Mouse (Mus musculus): ENCODE measurements around the gene Vmn1r85. TPM values are rescaled to one million over a fixed set of nuclear protein-coding genes. Genes with fewer than 3 reads are reported as not detected.

Gene Vmn1r85
- polyA plus RNA-seq, 1 experiment: 0.22 TPM

GRCm38 (mm10) chr7:13042511-13042910, 52.5 kb downstream of the Vmn1r85 start:
- Histone ChIP-seq H3K27me3 (ENCODE audit: control insufficient read depth, insufficient read depth, low read length, poor library complexity, severe bottlenecking) (no peaks in the 10 kb centered on the region), H3K36me3 (ENCODE audit: control insufficient read depth, insufficient read depth, low read length, poor library complexity, severe bottlenecking) (no peaks in the 10 kb centered on the region), H3K4me3 (ENCODE audit: low read depth, low read length) (no peak overlapping the region), H3K9me3 (replicated peaks; ENCODE audit: control insufficient read depth, insufficient read depth, low read length, poor library complexity, severe bottlenecking) (no peaks in the 10 kb centered on the region), H3K9ac (ENCODE audit: low read depth, poor library complexity, severe bottlenecking) (no peak overlapping the region), H3K27ac (ENCODE audit: insufficient read depth, low read length) (no peak overlapping the region), H3K4me1 (ENCODE audit: control insufficient read depth, insufficient read depth, low read length) (no peaks in the 10 kb centered on the region)
- TF ChIP-seq EP300 (IDR thresholded peaks at IDR 0.05; ENCODE audit: insufficient read depth, low read depth, low read length) (no peak), CTCF (IDR thresholded peaks at IDR 0.05; ENCODE audit: low read depth, low read length) (no peak), POLR2A (IDR thresholded peaks at IDR 0.05; ENCODE audit: insufficient read depth, low read length) (no peak)

GRCm38 (mm10) chr7:13041256-13041655, 53.7 kb downstream of the Vmn1r85 start:
- H3K9me3 ChIP-seq (replicated peaks; ENCODE audit: control insufficient read depth, insufficient read depth, low read length, poor library complexity, severe bottlenecking): no peaks in the 10 kb centered on the region
- TF ChIP-seq EP300 (IDR thresholded peaks at IDR 0.05; ENCODE audit: insufficient read depth, low read depth, low read length) (no peak), CTCF (IDR thresholded peaks at IDR 0.05; ENCODE audit: low read depth, low read length) (no peak), POLR2A (IDR thresholded peaks at IDR 0.05; ENCODE audit: insufficient read depth, low read length) (no peak)
- H3K4me1 ChIP-seq (ENCODE audit: control insufficient read depth, insufficient read depth, low read length): no peaks in the 10 kb centered on the region
- H3K36me3 ChIP-seq (ENCODE audit: control insufficient read depth, insufficient read depth, low read length, poor library complexity, severe bottlenecking): no peaks in the 10 kb centered on the region
- H3K9ac ChIP-seq (ENCODE audit: low read depth, poor library complexity, severe bottlenecking): no peak overlapping the region
- no peaks in the 10 kb centered on the region for H3K27me3 ChIP-seq (ENCODE audit: control insufficient read depth, insufficient read depth, low read length, poor library complexity, severe bottlenecking)
- H3K4me3 ChIP-seq (ENCODE audit: low read depth, low read length): no peak overlapping the region
- H3K27ac ChIP-seq (ENCODE audit: insufficient read depth, low read length): no peak overlapping the region

GRCm38 (mm10) chr7:13039181-13039580, 55.8 kb downstream of the Vmn1r85 start:
- Histone ChIP-seq H3K4me1 (ENCODE audit: control insufficient read depth, insufficient read depth, low read length) (no peaks in the 10 kb centered on the region), H3K9me3 (replicated peaks; ENCODE audit: control insufficient read depth, insufficient read depth, low read length, poor library complexity, severe bottlenecking) (no peaks in the 10 kb centered on the region), H3K4me3 (ENCODE audit: low read depth, low read length) (peak overlapping the region; percentile 82), H3K9ac (ENCODE audit: low read depth, poor library complexity, severe bottlenecking) (peak overlapping the region; percentile 78), H3K27ac (ENCODE audit: insufficient read depth, low read length) (peak overlapping the region; percentile 82; the same call in 1 of the 2 replicates), H3K27me3 (ENCODE audit: control insufficient read depth, insufficient read depth, low read length, poor library complexity, severe bottlenecking) (no peaks in the 10 kb centered on the region), H3K36me3 (ENCODE audit: control insufficient read depth, insufficient read depth, low read length, poor library complexity, severe bottlenecking) (peaks cover 9% of the 10 kb centered on the region; the same call in 1 of the 2 replicates)
- TF ChIP-seq CTCF (IDR thresholded peaks at IDR 0.05; ENCODE audit: low read depth, low read length): no peak
- no peak for TF ChIP-seq EP300 (IDR thresholded peaks at IDR 0.05; ENCODE audit: insufficient read depth, low read depth, low read length)
- TF ChIP-seq POLR2A (IDR thresholded peaks at IDR 0.05; ENCODE audit: insufficient read depth, low read length): no peak

- TF ChIP-seq POLR2A (IDR thresholded peaks at IDR 0.05; ENCODE audit: insufficient read depth, low read length) (no peak), EP300 (IDR thresholded peaks at IDR 0.05; ENCODE audit: insufficient read depth, low read depth, low read length) (no peak), CTCF (IDR thresholded peaks at IDR 0.05; ENCODE audit: low read depth, low read length) (no peak)
- no peaks in the 10 kb centered on the region for H3K9me3 ChIP-seq (replicated peaks; ENCODE audit: control insufficient read depth, insufficient read depth, low read length, poor library complexity, severe bottlenecking)
- H3K36me3 ChIP-seq (ENCODE audit: control insufficient read depth, insufficient read depth, low read length, poor library complexity, severe bottlenecking): peaks cover 9% of the 10 kb centered on the region; the same call in 1 of the 2 replicates
- H3K27ac ChIP-seq (ENCODE audit: insufficient read depth, low read length): peak overlapping the region; percentile 82
- H3K27me3 ChIP-seq (ENCODE audit: control insufficient read depth, insufficient read depth, low read length, poor library complexity, severe bottlenecking): no peaks in the 10 kb centered on the region
- H3K4me1 ChIP-seq (ENCODE audit: control insufficient read depth, insufficient read depth, low read length): no peaks in the 10 kb centered on the region
- H3K4me3 ChIP-seq (ENCODE audit: low read depth, low read length): peak overlapping the region; percentile 82
- peak overlapping the region; percentile 78 for H3K9ac ChIP-seq (ENCODE audit: low read depth, poor library complexity, severe bottlenecking)
Observed at GRCm38 (mm10) chr7:13038621-13039169, 56.3 kb downstream of the Vmn1r85 start.

GRCm38 (mm10) chr7:13037901-13038555, 56.9 kb downstream of the Vmn1r85 start, which contains the start of gene Ube2m:
Gene Ube2m, minus strand, starts transcription at chr7:13038275.
- Histone ChIP-seq H3K9ac (ENCODE audit: low read depth, poor library complexity, severe bottlenecking) (peak within 1 kb of the TSS; percentile 78), H3K4me1 (ENCODE audit: control insufficient read depth, insufficient read depth, low read length) (no peaks in the 10 kb centered on the region), H3K36me3 (ENCODE audit: control insufficient read depth, insufficient read depth, low read length, poor library complexity, severe bottlenecking) (peaks cover 12% of the 10 kb centered on the region; the same call in 1 of the 2 replicates), H3K9me3 (replicated peaks; ENCODE audit: control insufficient read depth, insufficient read depth, low read length, poor library complexity, severe bottlenecking) (no peaks in the 10 kb centered on the region), H3K27me3 (ENCODE audit: control insufficient read depth, insufficient read depth, low read length, poor library complexity, severe bottlenecking) (no peaks in the 10 kb centered on the region), H3K27ac (ENCODE audit: insufficient read depth, low read length) (peak within 1 kb of the TSS; percentile 82), H3K4me3 (ENCODE audit: low read depth, low read length) (peak within 1 kb of the TSS; percentile 82)
- TF ChIP-seq EP300 (IDR thresholded peaks at IDR 0.05; ENCODE audit: insufficient read depth, low read depth, low read length) (no peak), POLR2A (IDR thresholded peaks at IDR 0.05; ENCODE audit: insufficient read depth, low read length) (peak; percentile 8)

DNA sequence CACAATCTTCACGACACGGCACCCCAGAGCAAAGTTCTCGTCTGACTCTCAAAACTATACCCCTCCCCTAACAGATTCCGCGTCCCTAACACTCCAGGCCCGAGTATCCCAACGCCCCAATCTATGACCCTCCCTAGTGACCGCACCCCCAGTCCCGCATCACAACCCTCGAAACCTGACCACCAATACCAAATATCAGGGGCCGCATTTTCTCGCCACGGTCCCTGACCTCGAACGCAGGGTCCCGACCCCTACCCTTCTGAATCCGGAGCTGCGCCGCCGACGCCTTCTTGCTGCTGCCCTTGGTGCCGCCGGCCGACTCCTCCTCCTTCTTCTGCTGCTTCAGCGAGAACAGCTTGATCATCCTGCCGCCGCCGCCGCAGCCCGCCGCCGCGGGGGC, 57.6 kb downstream of the Vmn1r85 start:
- peak overlapping the region; percentile 55 for H3K27ac ChIP-seq (ENCODE audit: insufficient read depth, low read length)
- peak overlapping the region; percentile 82 for H3K4me3 ChIP-seq (ENCODE audit: low read depth, low read length)
- H3K9me3 ChIP-seq (replicated peaks; ENCODE audit: control insufficient read depth, insufficient read depth, low read length, poor library complexity, severe bottlenecking): no peaks in the 10 kb centered on the region
- H3K9ac ChIP-seq (ENCODE audit: low read depth, poor library complexity, severe bottlenecking): peak overlapping the region; percentile 78
- peaks cover 16% of the 10 kb centered on the region; the same call in 1 of the 2 replicates for H3K36me3 ChIP-seq (ENCODE audit: control insufficient read depth, insufficient read depth, low read length, poor library complexity, severe bottlenecking)
- H3K27me3 ChIP-seq (ENCODE audit: control insufficient read depth, insufficient read depth, low read length, poor library complexity, severe bottlenecking): no peaks in the 10 kb centered on the region
- TF ChIP-seq POLR2A (IDR thresholded peaks at IDR 0.05; ENCODE audit: insufficient read depth, low read length) (no peak), EP300 (IDR thresholded peaks at IDR 0.05; ENCODE audit: insufficient read depth, low read depth, low read length) (no peak), CTCF (IDR thresholded peaks at IDR 0.05; ENCODE audit: low read depth, low read length) (no peak)
- H3K4me1 ChIP-seq (ENCODE audit: control insufficient read depth, insufficient read depth, low read length): no peaks in the 10 kb centered on the region
